Mouse (Mus musculus) embryonic stem cell, embryonic (primary cell): Measurements from ENCODE around the gene Eif4ebp2.

Source experiments
- CTCF ChIA-PET, 4 experiments: fragments of 300-600 bp in 2 of 4; fragments of 350-600 bp in 2 of 4; sonication (Branson Sonifier 250); formaldehyde crosslinking; loops; one replicate each; lab custom pipeline; 2022; ENCODE audit warnings: inconsistent platforms in 2 of 4; lab: Charles Lee
- POLR2A ChIA-PET, 4 experiments: fragments of 300-600 bp in 2 of 4; fragments of 350-600 bp in 2 of 4; sonication (Branson Sonifier 250); formaldehyde crosslinking; loops; one replicate each; lab custom pipeline; 2022; ENCODE audit warnings: antibody characterized with exemption in 4 of 4, inconsistent platforms in 1 of 4; lab: Charles Lee

The Eif4ebp2 gene

DNA sequence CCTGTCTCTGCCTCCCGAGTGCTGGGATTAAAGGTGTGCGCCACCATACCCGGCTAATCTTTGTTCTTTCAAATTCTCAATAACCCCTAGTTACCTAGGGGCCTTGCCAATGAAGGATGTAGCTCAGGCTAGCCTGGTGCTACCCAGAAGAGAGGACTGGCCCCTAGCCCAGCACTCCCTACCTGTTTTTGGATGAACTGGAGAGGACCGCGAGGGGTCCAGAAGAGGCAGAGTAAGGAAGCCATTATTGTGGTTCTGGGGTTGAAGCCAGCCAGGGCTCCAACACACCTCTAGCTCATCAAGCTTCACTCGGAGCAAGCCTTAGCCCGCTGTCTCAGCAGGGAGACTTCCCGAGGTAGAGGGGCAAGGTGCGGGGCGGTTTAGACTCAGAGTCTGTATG, 34.8 kb downstream of the Eif4ebp2 start, which contains the start of gene Nodal:
Gene Nodal, plus strand, starts transcription at position 301 of the 400 bp plus-strand sequence.
- ChIA-PET CTCF (interaction anchor here (0.6 to 3.1 kb wide), 30 partner anchors 9 to 283 kb away, joined by 3 to 23 read pairs (median 5); partner anchors contain the start of gene Lrrc20 (in 1 of the 4)), POLR2A (interaction anchor here (0.5 to 8.3 kb wide), 73 partner anchors 8 to 717 kb away, joined by 3 to 109 read pairs (median 5); partner anchors contain the start of genes Eif4ebp2 (in 4 of the 4), Pald1 (in 3 of the 4), Lrrc20 (in 2 of the 4) and Adamts14 (in 1 of the 4))

DNA sequence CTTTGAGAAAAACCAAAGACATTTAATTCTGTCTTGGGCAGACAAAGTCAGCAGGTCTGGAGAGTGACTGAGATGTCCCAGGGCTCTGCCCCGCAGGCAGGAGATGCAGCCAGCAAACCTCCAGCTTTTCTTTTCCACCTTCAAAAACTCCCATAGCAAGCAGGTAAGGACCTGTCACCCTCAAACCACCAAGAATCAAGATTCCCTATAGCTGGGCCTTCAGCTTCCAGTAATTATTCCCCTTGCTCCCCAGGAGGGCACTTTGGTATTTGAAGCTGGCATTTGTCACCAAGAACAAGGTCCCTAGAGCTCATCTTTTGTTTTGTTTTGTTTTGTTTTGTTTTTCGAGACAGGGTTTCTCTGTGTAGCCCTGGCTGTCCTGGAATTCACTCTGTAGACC, 35.4 kb downstream of the Eif4ebp2 start:
- ChIA-PET CTCF (interaction anchor here (0.5 to 3.1 kb wide), 36 partner anchors 9 to 1631 kb away, joined by 3 to 23 read pairs (median 4); partner anchors contain the start of genes Eif4ebp2 (in 1 of the 4) and Lrrc20 (in 1 of the 4)), POLR2A (interaction anchor here in 3 of 4 experiments (0.5 to 8.3 kb wide), 83 partner anchors 9 to 718 kb away, joined by 3 to 109 read pairs (median 5); partner anchors contain the start of genes Eif4ebp2 (in 3 of the 3), Pald1 (in 3 of the 3), Lrrc20 (in 2 of the 3) and Adamts14 (in 1 of the 3))

DNA sequence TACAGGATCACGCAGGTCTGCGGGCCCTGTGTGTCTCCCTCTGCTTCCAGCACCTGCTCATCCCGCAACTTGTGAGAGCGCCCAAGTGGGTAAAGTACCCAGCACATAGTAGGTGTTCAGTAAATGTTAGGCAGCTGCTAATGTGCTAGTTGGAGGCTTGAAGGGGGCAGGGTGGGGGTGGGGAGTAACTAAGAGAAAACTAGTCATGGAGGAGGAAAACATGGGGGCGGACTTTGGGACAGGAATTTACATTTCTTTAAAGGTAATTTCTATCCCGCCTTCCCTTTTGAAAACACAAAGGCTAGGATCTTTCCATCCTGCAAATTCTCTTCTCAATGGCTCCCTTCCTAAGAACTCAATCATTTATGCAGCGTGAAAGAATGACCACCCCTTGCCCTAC, 35.9 kb downstream of the Eif4ebp2 start:
- ChIA-PET POLR2A (interaction anchor here in 3 of 4 experiments (0.5 to 8.3 kb wide), 95 partner anchors 9 to 1712 kb away, joined by 3 to 109 read pairs (median 5); partner anchors contain the start of genes Eif4ebp2 (in 3 of the 3), Pald1 (in 3 of the 3), Lrrc20 (in 2 of the 3) and Adamts14 (in 1 of the 3)), CTCF (interaction anchor here (0.6 to 3.1 kb wide), 41 partner anchors 8 to 1632 kb away, joined by 3 to 23 read pairs (median 5); partner anchors contain the start of gene Eif4ebp2 (in 1 of the 4))

DNA sequence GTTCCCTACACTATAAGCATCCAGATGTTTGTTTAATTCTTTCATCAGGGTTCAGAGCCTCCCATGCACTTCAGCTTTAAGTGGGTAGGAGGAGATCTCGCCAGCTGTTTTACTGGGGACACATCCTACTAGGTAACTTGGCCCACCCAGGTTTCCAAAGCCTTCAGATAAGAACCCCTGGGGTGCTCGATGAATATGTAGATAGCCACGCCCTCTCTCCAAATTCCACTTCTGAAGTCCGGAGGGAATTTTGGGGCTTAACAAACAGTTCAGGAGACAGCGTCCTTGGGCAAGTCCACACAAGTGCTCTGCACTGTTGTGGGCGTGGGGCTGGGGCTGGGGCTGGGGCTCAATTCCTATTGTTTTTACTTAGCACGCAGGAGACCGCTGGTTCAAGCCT, 36.6 kb downstream of the Eif4ebp2 start:
- CTCF ChIA-PET, result interaction anchor here (0.6 to 3.1 kb wide), 36 partner anchors 8 to 843 kb away, joined by 3 to 23 read pairs (median 4); partner anchors contain the start of gene Eif4ebp2 (in 3 of the 4)
- POLR2A ChIA-PET, result interaction anchor here (0.6 to 8.3 kb wide), 75 partner anchors 9 to 1711 kb away, joined by 3 to 109 read pairs (median 5); partner anchors contain the start of genes Pald1 (in 3 of the 4), Eif4ebp2 (in 2 of the 4), Lrrc20 (in 1 of the 4) and Ppa1 (in 1 of the 4)

DNA sequence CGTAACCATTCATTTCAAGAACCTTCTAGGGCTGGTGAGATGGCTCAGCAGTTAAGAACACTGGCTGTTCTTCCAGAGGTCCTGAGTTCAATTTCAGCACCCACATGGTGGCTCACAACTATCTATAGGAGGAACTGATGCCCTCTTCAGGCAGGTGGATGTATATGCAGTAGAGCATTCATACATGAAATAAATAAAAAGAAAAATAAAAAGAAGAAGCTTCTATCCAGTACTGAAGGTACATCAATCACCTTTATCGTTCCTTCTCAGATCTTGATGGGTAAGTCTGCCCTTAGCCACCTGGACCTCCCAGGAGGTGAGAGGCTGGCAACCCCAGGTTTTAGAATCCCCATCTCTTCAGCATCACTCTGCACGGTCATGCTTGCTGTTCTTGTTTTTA, 37.2 kb downstream of the Eif4ebp2 start:
- ChIA-PET CTCF (interaction anchor here (0.6 to 3.1 kb wide), 27 partner anchors 8 to 843 kb away, joined by 3 to 23 read pairs (median 4); partner anchors contain the start of gene Eif4ebp2 (in 2 of the 4)), POLR2A (interaction anchor here (0.6 to 8.3 kb wide), 61 partner anchors 8 to 1480 kb away, joined by 3 to 109 read pairs (median 6); partner anchors contain the start of genes Pald1 (in 3 of the 4), Eif4ebp2 (in 2 of the 4), Lrrc20 (in 1 of the 4) and Ppa1 (in 1 of the 4))

DNA sequence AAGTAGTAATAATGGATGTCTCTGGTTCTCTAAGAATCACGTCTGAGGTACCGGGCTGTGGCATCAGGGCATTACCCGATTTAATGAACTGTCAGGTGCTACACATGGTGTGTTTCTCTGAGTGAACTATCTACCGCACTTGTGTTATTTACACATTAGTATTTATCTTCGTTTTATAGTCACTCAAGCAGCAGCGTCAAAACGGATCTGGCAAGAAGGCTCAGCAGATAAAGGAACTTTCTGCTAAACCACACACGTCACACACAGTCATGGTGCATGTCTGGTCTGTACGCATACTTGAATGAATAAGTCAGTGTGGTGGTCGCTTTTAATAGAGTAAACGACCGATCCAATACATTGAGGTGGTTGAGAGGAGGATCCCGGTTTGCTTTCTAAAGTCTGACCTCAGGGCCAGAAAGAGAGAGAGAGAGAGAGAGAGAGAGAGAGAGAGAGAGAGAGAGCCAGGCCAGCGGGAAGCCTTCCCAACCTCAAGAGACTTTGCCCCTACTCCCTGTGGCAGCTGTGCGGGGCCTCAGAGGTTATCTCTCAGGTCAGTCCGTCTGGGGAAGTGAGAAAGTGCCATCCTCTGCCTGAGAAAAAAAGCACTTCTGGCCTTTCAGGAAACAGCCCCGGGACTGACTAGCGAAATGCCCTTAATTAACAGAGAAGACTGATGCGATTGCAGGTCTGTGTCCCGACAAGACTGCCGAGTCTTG, 39.4 kb downstream of the Eif4ebp2 start:
- ChIA-PET POLR2A (interaction anchor here (0.6 to 8.3 kb wide), 22 partner anchors 10 to 1446 kb away, joined by 3 to 109 read pairs (median 5); partner anchors contain the start of genes Eif4ebp2 (in 2 of the 4) and Pald1 (in 1 of the 4)), CTCF (interaction anchor here (0.5 to 1.9 kb wide), 14 partner anchors 9 to 1997 kb away, joined by 3 to 7 read pairs (median 6); no protein-coding TSS in a partner anchor)

DNA sequence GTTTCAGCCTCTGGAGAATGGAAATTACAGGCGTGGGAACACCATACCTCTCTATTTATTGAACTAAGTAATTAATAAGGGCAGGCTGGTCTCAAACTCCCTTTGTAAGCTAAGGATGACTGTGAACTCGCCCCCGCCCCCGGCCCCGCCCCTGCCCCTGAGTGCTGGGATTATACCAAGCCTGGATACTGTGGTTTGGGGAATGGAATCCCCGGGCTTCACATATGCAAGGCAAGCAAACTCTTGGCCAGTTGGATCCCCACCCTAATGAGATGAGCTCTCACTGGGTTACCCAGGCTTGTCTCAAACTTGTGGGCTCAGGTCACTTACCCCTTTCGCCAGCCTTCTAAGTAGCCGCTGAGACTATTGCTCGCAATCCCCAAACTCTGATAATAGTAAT, 42.3 kb downstream of the Eif4ebp2 start:
- POLR2A ChIA-PET, result interaction anchor here in 3 of 4 experiments (0.5 to 8.3 kb wide), 18 partner anchors 10 to 1024 kb away, joined by 3 to 89 read pairs (median 4); no protein-coding TSS in a partner anchor
- CTCF ChIA-PET, result interaction anchor here in 3 of 4 experiments (0.7 to 2.3 kb wide), 5 partner anchors 10 to 74 kb away, joined by 4 to 8 read pairs (median 5); no protein-coding TSS in a partner anchor

DNA sequence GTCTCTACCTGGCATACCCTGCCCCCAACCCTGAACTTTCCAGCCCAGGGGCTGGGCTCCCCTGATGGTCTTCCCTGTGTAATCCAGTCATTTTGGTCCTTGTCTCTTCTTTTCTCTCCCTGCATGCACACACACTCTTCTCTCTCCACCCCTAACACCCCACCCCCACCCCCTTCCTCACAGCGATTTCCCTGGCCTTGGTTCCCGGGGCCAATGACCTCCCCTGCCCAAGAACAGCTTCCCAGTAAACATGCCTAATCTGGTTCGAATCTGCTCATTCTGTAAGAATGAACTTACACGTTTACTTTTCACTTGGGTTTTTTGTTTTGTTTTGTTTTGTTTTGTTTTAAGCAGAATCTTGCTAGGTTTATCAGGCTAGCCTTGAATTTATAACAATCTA, 42.7 kb downstream of the Eif4ebp2 start:
- ChIA-PET CTCF (interaction anchor here in 3 of 4 experiments (0.6 to 2.3 kb wide), 5 partner anchors 10 to 76 kb away, joined by 3 to 8 read pairs (median 4); no protein-coding TSS in a partner anchor), POLR2A (interaction anchor here in 3 of 4 experiments (0.5 to 8.3 kb wide), 12 partner anchors 10 to 290 kb away, joined by 3 to 89 read pairs (median 4); no protein-coding TSS in a partner anchor)

DNA sequence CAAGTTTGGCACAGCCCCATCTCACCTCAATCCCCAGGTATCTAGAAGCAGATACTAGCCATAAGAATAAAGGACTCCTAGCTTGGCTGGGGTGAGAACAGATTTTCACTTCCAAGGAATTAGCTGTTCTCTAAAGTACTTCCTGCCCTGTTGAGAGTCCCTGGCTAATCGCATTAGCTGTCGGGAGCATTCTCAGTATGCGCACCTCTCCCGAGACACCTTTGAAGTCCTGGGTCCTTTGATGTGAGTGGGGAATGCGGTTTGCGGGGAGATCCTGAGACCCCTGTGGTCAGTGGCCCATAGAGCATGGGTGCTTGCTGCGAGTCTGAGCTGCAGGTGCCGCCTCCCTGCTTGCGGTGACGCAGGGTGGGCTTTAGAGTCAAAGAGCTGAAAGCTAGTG, 46.5 kb downstream of the Eif4ebp2 start:
- CTCF ChIA-PET, result interaction anchor here (0.5 to 2.7 kb wide), 27 partner anchors 9 to 259 kb away, joined by 3 to 20 read pairs (median 3); partner anchors contain the start of gene Nodal (in 2 of the 4)
- POLR2A ChIA-PET, result interaction anchor here (0.6 to 10.7 kb wide), 43 partner anchors 8 to 682 kb away, joined by 3 to 109 read pairs (median 4); partner anchors contain the start of genes Nodal (in 3 of the 4), Adamts14 (in 1 of the 4), Eif4ebp2 (in 1 of the 4) and Lrrc20 (in 1 of the 4)

DNA sequence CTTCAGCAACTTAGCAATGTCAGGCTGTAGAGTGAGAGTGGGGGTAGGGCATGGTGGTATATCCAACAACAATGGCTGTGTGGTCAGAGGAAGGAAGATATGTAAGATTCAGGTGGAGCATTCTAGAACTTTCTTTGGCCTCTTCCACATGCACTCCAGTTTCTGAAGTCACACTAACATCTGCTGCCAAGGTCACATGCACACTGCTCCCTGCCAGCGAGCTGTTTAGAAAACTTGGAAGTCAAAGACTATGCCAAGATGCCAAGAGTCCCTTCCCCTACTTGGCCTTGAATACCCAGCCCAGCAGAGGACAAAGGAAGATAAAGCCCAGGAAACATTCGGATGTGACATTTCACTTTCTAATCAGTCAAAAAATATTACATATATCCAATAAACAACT, 49.5 kb downstream of the Eif4ebp2 start:
- ChIA-PET CTCF (interaction anchor here (0.6 to 6.8 kb wide), 14 partner anchors 11 to 203 kb away, joined by 3 to 90 read pairs (median 4); partner anchors contain the start of gene Nodal (in 1 of the 4)), POLR2A (interaction anchor here (0.6 to 10.7 kb wide), 10 partner anchors 8 to 245 kb away, joined by 3 to 109 read pairs (median 4); partner anchors contain the start of genes Nodal (in 2 of the 4) and Pald1 (in 1 of the 4))

DNA sequence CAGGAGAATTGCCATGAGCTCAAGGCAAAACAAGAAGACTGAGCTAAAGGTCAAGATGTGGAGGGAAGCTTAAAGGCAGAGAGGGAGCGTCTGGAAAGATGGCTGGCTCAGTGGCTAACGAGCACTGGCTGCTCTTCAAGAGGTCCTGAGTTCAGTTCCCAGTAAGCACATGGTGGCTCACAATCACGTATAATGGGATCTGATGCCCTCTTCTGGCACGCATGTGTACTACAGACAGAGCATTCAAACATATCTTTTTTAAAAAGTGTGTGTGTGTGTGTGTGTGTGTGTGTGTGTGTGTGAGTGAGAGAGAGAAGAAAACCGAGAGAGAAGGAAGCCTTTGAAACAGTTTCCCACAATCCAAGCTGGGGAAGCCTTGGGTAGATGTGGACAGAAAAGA, 50.0 kb downstream of the Eif4ebp2 start:
- ChIA-PET CTCF (interaction anchor here (0.6 to 6.8 kb wide), 17 partner anchors 10 to 218 kb away, joined by 3 to 90 read pairs (median 4); partner anchors contain the start of gene Nodal (in 1 of the 4)), POLR2A (interaction anchor here in 3 of 4 experiments (0.6 to 10.7 kb wide), 9 partner anchors 11 to 77 kb away, joined by 3 to 109 read pairs (median 3); partner anchors contain the start of genes Nodal (in 2 of the 3) and Pald1 (in 1 of the 3))

DNA sequence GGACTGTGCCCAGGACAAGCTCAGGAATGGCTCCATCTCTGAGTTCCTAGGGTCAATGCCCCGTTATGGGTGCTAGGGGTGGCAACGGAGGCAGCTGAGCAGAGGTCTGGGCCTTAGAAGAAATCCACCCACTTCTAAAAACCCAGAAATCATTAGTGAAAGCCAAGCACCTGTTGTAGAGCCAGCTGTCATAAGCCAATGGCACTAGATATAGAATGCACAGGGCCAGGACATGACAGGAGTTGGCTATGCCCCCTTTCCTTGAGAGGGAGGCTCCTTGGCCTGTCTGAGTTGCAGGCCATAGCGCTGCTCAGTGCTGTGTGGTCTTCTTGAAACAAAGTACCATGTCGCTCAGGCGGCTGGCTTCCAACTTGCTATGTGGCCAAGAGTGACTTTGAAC, 52.1 kb downstream of the Eif4ebp2 start:
- CTCF ChIA-PET, result interaction anchor here (0.6 to 6.8 kb wide), 20 partner anchors 10 to 348 kb away, joined by 3 to 90 read pairs (median 5); partner anchors contain the start of gene Eif4ebp2 (in 1 of the 4)
- POLR2A ChIA-PET, result interaction anchor here in 2 of 4 experiments (0.6 to 10.7 kb wide), 12 partner anchors 9 to 591 kb away, joined by 3 to 109 read pairs (median 5); partner anchors contain the start of genes Nodal (in 2 of the 2) and Pald1 (in 1 of the 2)

DNA sequence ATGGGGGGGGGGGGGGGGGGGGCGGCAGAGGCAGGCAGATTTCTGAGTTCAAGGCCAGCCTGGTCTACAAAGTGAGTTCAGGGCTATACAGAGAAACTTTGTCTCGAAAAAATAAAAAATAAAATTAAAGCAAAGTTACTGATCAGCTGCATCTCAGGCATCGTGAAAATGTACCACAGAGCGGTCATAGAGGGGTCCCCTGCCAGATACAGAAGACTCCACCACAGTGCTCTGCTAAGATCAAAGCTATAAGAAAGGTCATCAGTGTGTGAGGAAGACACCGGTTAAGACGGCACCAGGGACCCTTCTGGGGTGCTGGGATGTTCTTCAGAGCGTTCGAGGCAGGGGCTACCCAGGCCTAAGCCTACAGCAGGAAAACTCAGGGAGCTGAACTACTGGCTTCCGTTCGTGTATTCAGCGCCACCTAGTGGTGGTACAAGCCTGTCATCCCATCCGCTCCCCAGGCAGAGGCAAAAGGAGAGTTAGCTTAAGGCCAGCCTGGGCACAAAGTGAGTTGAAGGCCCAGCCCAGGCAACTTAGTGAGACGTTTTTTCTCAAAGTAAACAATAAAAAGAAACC, 53.2 kb downstream of the Eif4ebp2 start:
- POLR2A ChIA-PET, result interaction anchor here (0.5 to 10.7 kb wide), 54 partner anchors 11 to 251 kb away, joined by 3 to 109 read pairs (median 4); partner anchors contain the start of genes Nodal (in 3 of the 4), Lrrc20 (in 2 of the 4), Pald1 (in 2 of the 4) and Eif4ebp2 (in 1 of the 4)

DNA sequence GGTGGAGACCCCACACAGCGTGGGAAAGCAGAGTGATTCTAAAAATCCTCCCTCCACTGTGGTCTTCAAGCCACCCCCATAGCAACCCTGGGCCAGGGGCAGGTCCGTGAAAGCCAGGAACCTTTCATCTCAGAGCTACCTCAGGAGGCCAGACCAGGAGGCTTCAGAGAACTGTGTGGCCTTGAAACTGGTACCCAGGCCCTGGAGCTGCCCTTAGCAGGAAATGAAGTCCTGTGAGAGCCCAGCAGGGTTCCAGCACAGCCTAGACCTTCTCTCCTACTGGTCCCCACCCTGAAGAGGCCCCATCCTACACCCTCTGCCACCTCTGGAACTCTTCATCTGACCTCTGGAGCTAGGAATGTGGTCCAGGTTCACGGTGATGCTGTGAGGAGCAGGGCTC, 54.3 kb downstream of the Eif4ebp2 start:
- ChIA-PET CTCF (interaction anchor here (0.6 to 6.8 kb wide), 11 partner anchors 9 to 198 kb away, joined by 3 to 90 read pairs (median 9); no protein-coding TSS in a partner anchor), POLR2A (interaction anchor here (0.6 to 10.7 kb wide), 19 partner anchors 8 to 59 kb away, joined by 3 to 109 read pairs (median 5); partner anchors contain the start of genes Pald1 (in 2 of the 4), Eif4ebp2 (in 1 of the 4) and Nodal (in 1 of the 4))

More for the DNA sequence above, 53.2 kb downstream of the Eif4ebp2 start:
- CTCF ChIA-PET, result interaction anchor here (0.5 to 6.8 kb wide), 107 partner anchors 9 to 792 kb away, joined by 3 to 90 read pairs (median 4); partner anchors contain the start of genes Pald1 (in 3 of the 4), Nodal (in 2 of the 4), Adamts14 (in 1 of the 4) and Eif4ebp2 (in 1 of the 4)

DNA sequence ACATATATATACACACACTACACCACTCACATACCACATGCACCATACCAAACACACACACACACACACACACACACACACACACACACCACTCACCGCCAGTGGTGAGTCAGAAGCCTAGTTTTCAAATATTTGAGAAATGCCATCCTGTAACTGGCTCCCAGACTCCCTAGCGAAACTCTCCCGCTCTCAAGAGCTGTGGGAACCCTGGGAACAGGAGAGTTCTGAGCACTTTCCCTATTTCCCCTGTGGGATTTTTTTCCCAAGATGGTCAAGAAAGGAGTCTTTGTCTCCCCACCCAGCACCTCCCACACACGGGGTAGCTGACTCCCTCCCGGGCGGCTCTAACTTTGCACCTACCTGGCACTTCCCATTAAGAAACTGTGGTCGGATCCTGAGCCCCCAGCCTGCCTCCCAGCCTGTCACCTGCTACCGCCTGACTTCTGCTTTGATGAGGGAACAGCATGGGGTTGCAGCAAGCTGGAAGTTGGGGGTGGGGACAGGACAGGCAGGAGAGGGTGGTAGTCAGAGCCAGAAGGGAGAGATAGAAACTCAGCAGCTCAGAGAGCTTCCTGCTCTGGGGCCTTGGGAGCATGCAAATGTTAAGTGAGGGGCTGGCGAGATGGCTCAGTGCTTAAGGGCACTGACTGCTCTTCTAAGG, 57.9 kb downstream of the Eif4ebp2 start:
- ChIA-PET POLR2A (interaction anchor here (0.5 to 4.3 kb wide), 45 partner anchors 8 to 1767 kb away, joined by 3 to 46 read pairs (median 4); partner anchors contain the start of genes Pald1 (in 4 of the 4) and Nodal (in 2 of the 4)), CTCF (interaction anchor here in 3 of 4 experiments (0.6 to 1.6 kb wide), 15 partner anchors 11 to 195 kb away, joined by 3 to 11 read pairs (median 4); partner anchors contain the start of gene Pald1 (in 1 of the 3))
